ENCODE assay signal across 13 mouse cellular contexts in the genomic region with DNA sequence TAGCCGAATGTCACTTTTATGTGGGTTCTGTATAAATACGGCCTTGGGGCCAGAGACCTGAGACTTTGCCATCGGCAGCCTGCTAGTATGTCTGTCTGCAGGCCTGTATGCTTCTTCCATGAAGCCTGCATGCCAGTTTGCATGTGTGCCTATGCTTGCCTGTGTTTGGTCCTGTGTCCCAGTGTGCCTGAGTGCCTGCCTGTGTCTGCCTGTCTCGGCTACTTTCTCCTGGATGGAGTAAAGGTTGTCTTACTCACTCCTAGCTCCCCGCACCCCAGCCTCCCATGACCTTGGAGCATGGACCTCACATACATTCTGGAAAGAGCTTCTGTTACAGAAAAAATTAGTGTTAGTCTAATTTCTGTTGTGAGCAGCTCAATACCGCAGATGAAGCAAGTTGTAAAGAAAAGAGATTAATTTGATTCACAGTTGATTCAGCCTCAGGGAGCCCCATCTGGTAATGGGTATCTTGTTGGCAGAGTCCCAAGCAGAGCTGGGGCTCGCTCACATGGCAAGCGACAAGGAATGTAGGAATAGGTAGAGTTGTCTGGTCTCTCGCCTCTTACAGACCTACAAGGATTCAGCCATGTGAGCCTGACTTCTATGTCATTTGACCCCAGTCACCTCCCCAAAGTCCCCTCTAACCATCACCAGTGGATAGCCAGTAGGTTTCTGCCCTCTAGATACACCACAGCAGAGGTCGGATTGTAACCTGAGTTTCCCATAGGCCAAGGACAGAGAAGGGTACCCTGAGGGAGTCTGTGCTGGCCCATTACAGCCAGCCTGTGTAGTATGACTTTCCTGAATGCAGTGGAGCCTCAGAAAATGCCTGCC. TPM values are rescaled to one million over a fixed set of nuclear protein-coding genes. Genes with fewer than 3 reads are reported as not detected.
DNase-seq lines count a peak whose midpoint lies in the region; ATAC-seq and TF ChIP-seq lines count a peak whose summit lies in the region.
"Had no signal": no experiment of that assay in that cellular context is flagged by ENCODE, and none has a peak within 500 bp of the region (broad histone marks: within the 10 kb centered on the region; RNA-seq: fewer than 3 reads in every experiment).

No protein-coding gene starts in this region.

- no peaks in the 10 kb centered on the region for H3K36me3 ChIP-seq in midbrain, embryonic 13.5 days
- no peaks in the 10 kb centered on the region for H3K36me3 ChIP-seq in midbrain, embryonic 10.5 days
- H3K36me3 ChIP-seq in forebrain, embryonic 12.5 days (replicated peaks), result no peaks in the 10 kb centered on the region
- no peaks in the 10 kb centered on the region for H3K36me3 ChIP-seq in midbrain, postnatal 0 days (ENCODE audit: insufficient read depth, low read length)
- H3K36me3 ChIP-seq: hindbrain, embryonic 15.5 days had no signal

- H3K4me3 ChIP-seq in midbrain, embryonic 13.5 days (replicated peaks), result no peak overlapping the region
- H3K4me3 ChIP-seq in midbrain, embryonic 10.5 days, result no peak overlapping the region
- no peak overlapping the region for H3K4me3 ChIP-seq in forebrain, embryonic 12.5 days (replicated peaks)
- H3K4me3 ChIP-seq in midbrain, postnatal 0 days (ENCODE audit: low read depth, low read length), result no peak overlapping the region
- H3K4me3 ChIP-seq: hindbrain, embryonic 15.5 days; megakaryocyte, embryonic 14.5 days had no signal

- DNase-seq in cerebellum, adult 11-12 months, result peak; percentile 22
- no peak for DNase-seq in cerebellum, adult 11 months
- DNase-seq in midbrain, embryonic 10.5 days (ENCODE audit: low spot score), result no peak
- peak; percentile 42 for DNase-seq in midbrain, postnatal 0 days (ENCODE audit: low spot score)
- DNase-seq in gastrocnemius, adult 18-20 months (ENCODE audit: low spot score), result no peak
- DNase-seq in embryo, embryonic 9.5 days (ENCODE audit: extremely low spot score), result no peak
- DNase-seq: gastrocnemius, postnatal 36 days had no signal

- H3K4me1 ChIP-seq in midbrain, embryonic 13.5 days (replicated peaks), result 0 out of 2 replicates have a peak, but pooled peaks cover 4% of the 10 kb centered on the region
- H3K4me1 ChIP-seq in midbrain, embryonic 10.5 days, result no peaks in the 10 kb centered on the region
- H3K4me1 ChIP-seq in forebrain, embryonic 12.5 days, result no peaks in the 10 kb centered on the region
- no peaks in the 10 kb centered on the region for H3K4me1 ChIP-seq in midbrain, postnatal 0 days (ENCODE audit: insufficient read depth, low read length)

- no peak overlapping the region for H3K27ac ChIP-seq in midbrain, embryonic 13.5 days
- no peak overlapping the region for H3K27ac ChIP-seq in midbrain, embryonic 10.5 days (replicated peaks)
- H3K27ac ChIP-seq in forebrain, embryonic 12.5 days, result no peak overlapping the region
- H3K27ac ChIP-seq in midbrain, postnatal 0 days (ENCODE audit: low read depth, low read length), result no peak overlapping the region
- H3K27ac ChIP-seq: hindbrain, embryonic 15.5 days; kidney, postnatal 0 days had no signal

- no peak overlapping the region for H3K9ac ChIP-seq in midbrain, embryonic 13.5 days (replicated peaks)
- no peak overlapping the region for H3K9ac ChIP-seq in forebrain, embryonic 12.5 days
- no peak overlapping the region for H3K9ac ChIP-seq in midbrain, postnatal 0 days (replicated peaks; ENCODE audit: low read length, poor library complexity, severe bottlenecking)
- H3K9ac ChIP-seq: hindbrain, embryonic 15.5 days; lung, embryonic 14.5 days had no signal

- no peaks in the 10 kb centered on the region for H3K27me3 ChIP-seq in midbrain, embryonic 13.5 days
- no peaks in the 10 kb centered on the region for H3K27me3 ChIP-seq in midbrain, embryonic 10.5 days (ENCODE audit: low read depth, poor library complexity, severe bottlenecking)
- H3K27me3 ChIP-seq in forebrain, embryonic 12.5 days, result 0 out of 2 replicates have a peak, but pooled peaks cover 5% of the 10 kb centered on the region
- H3K27me3 ChIP-seq in midbrain, postnatal 0 days (ENCODE audit: insufficient read depth, low read length), result no peaks in the 10 kb centered on the region
- H3K27me3 ChIP-seq: hindbrain, embryonic 15.5 days; megakaryocyte, embryonic 14.5 days had no signal

- no peak for TF ChIP-seq CTCF in midbrain, postnatal 0 days (IDR thresholded peaks at IDR 0.05)

- H3K9me3 ChIP-seq in midbrain, embryonic 13.5 days, result no peaks in the 10 kb centered on the region
- H3K9me3 ChIP-seq in midbrain, embryonic 10.5 days (replicated peaks), result no peaks in the 10 kb centered on the region
- no peaks in the 10 kb centered on the region for H3K9me3 ChIP-seq in forebrain, embryonic 12.5 days
- no peaks in the 10 kb centered on the region for H3K9me3 ChIP-seq in midbrain, postnatal 0 days (ENCODE audit: low read length)
- H3K9me3 ChIP-seq: hindbrain, embryonic 15.5 days; megakaryocyte, embryonic 14.5 days had no signal

- 85% methylated on average over 10 of the region's 10 CpGs for WGBS in midbrain, embryonic 13.5 days
- 91% methylated on average over 10 of the region's 10 CpGs for WGBS in midbrain, embryonic 10.5 days
- 85% methylated on average over 10 of the region's 10 CpGs for WGBS in forebrain, embryonic 12.5 days
- 85% methylated on average over 10 of the region's 10 CpGs for WGBS in midbrain, postnatal 0 days

- ATAC-seq in midbrain, embryonic 13.5 days, result peak; percentile 48
- peak; percentile 20; the same call in 1 of the 2 replicates for ATAC-seq in forebrain, embryonic 12.5 days (ENCODE audit: low FRiP score)
- no peak for ATAC-seq in midbrain, postnatal 0 days (ENCODE audit: low FRiP score)

- H3K4me2 ChIP-seq in midbrain, embryonic 13.5 days (replicated peaks), result no peak overlapping the region
- H3K4me2 ChIP-seq in forebrain, embryonic 12.5 days, result no peak overlapping the region
- no peak overlapping the region for H3K4me2 ChIP-seq in midbrain, postnatal 0 days (ENCODE audit: low read depth, low read length, poor library complexity, severe bottlenecking)
- H3K4me2 ChIP-seq: hindbrain, embryonic 15.5 days; lung, embryonic 14.5 days had no signal

RNA-seq across cellular contexts. Expression of a gene that starts 47.8 kb away (rescaled TPM):
- polyA plus RNA-seq in midbrain, embryonic 13.5 days (2015; fragmentation: Nextera tagmentation; extraction: Ambion mirVana), result 8.7 and 9.3 TPM in 2 replicates
- polyA plus RNA-seq in midbrain, embryonic 10.5 days (2016; fragmentation: Nextera tagmentation; extraction: Ambion mirVana), result 12.8 and 14.5 TPM in 2 replicates
- polyA plus RNA-seq in forebrain, embryonic 12.5 days (2016; fragmentation: Nextera tagmentation; extraction: Ambion mirVana), result 19.4 and 20.0 TPM in 2 replicates
- 5.0 and 7.7 TPM in 2 replicates for total RNA-seq in midbrain, postnatal 0 days (2014; rRNA removed)
- polyA plus RNA-seq in midbrain, postnatal 0 days (2015; fragmentation: Nextera tagmentation; extraction: Ambion mirVana), result 2.8 and 3.8 TPM in 2 replicates
- total RNA-seq in gastrocnemius, adult 18-20 months (2021), result 1 to 10 TPM; 5.9 to 7.2 TPM

Comparison
In these comparisons a context has a peak if more than half of its experiments do, and no peak if none do; other contexts are left out.
1. DNase-seq: peak in cerebellum, adult 11-12 months (single experiment) and midbrain, postnatal 0 days (single experiment); none in cerebellum, adult 11 months (single experiment), midbrain, embryonic 10.5 days (single experiment), gastrocnemius, adult 18-20 months (single experiment) and embryo, embryonic 9.5 days (single experiment).